In the genomic region with DNA sequence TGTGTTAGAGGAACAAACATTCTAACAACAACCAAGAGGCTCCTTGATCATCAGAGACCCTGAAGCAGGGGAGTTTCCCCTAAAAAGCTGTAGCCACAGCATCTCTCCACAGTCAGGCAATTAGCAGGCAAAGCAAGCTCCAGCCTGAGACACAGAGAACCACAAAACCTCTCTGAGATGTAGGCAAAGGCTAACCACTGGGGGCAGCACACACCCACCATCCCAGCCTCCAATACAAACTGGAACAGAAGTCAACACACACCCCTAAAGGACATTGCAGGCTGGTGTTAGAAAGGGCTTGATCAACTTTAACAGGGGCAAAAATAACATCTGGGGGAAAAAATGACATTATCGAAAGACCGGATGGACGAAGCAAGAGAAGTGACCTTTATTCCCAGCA, we compare ENCODE assay signal across 8 mouse cellular contexts. TPM values are rescaled to one million over a fixed set of nuclear protein-coding genes. Genes with fewer than 3 reads are reported as not detected.
DNase-seq lines count a peak whose midpoint lies in the region; ATAC-seq and TF ChIP-seq lines count a peak whose summit lies in the region.

No protein-coding gene starts in this region.

- intact Hi-C loops in heart, adult 2 months (cut with DNase I) = no loop called here

- TF ChIP-seq EP300 in heart, adult 2 months (IDR thresholded peaks at IDR 0.05; ENCODE audit: insufficient read depth, low read depth, low read length) = 0 out of 2 replicates have a peak, but pooled peaks have one; percentile 20

- H3K4me1 ChIP-seq in heart, adult 2 months (ENCODE audit: control insufficient read depth, insufficient read depth, low read length) = peaks cover 10% of the 10 kb centered on the region
- H3K4me1 ChIP-seq in midbrain, embryonic 11.5 days (ENCODE audit: control insufficient read depth, insufficient read depth, low read length) = no peaks in the 10 kb centered on the region

- peaks cover 2% of the 10 kb centered on the region; the same call in 1 of the 2 replicates for H3K36me3 ChIP-seq in heart, adult 2 months (ENCODE audit: control insufficient read depth, insufficient read depth, low read length)
- no peaks in the 10 kb centered on the region for H3K36me3 ChIP-seq in midbrain, embryonic 11.5 days (ENCODE audit: control insufficient read depth, insufficient read depth, low read length)

- ATAC-seq in midbrain, embryonic 11.5 days (ENCODE audit: low FRiP score) = peak; percentile 45; the same call in 1 of the 2 replicates

- 33% methylated on average over 3 of the region's 3 CpGs for WGBS in heart, adult 2 months
- WGBS in midbrain, embryonic 11.5 days = 57% methylated on average over 3 of the region's 3 CpGs

- H3K9ac ChIP-seq in heart, adult 2 months (ENCODE audit: low read depth, low read length) = no peak overlapping the region
- H3K9ac ChIP-seq in midbrain, embryonic 11.5 days (ENCODE audit: low read length) = no peak overlapping the region

- TF ChIP-seq POLR2A in heart, adult 2 months (IDR thresholded peaks at IDR 0.05; ENCODE audit: insufficient read depth, low read depth, low read length) = no peak

- H3K27me3 ChIP-seq in heart, adult 2 months (ENCODE audit: control insufficient read depth, insufficient read depth, low read length) = no peaks in the 10 kb centered on the region
- no peaks in the 10 kb centered on the region for H3K27me3 ChIP-seq in midbrain, embryonic 11.5 days (ENCODE audit: control insufficient read depth, insufficient read depth, low read length)

- no peak overlapping the region for H3K27ac ChIP-seq in heart, adult 2 months
- no peak overlapping the region for H3K27ac ChIP-seq in midbrain, embryonic 11.5 days (ENCODE audit: low read depth, low read length)

- no peaks in the 10 kb centered on the region for H3K9me3 ChIP-seq in midbrain, embryonic 11.5 days (ENCODE audit: control insufficient read depth, low read length)

- no peak overlapping the region for H3K4me2 ChIP-seq in midbrain, embryonic 11.5 days

- peak; percentile 72 for TF ChIP-seq CTCF in heart, adult 2 months (IDR thresholded peaks at IDR 0.05)

- no peak overlapping the region for H3K4me3 ChIP-seq in heart, adult 2 months
- H3K4me3 ChIP-seq in midbrain, embryonic 11.5 days (ENCODE audit: low read depth, low read length) = no peak overlapping the region

- DNase-seq in heart, adult 2 months = no peak
- no peak for DNase-seq in heart, adult 9 months (ENCODE audit: low spot score in 2 of 2)
- DNase-seq in 416B (ENCODE audit: low read depth) = peak; percentile 63
- DNase-seq in ZHBTc4 (ENCODE audit: low read depth, low spot score) = peak; percentile 76
- peak; percentile 23 for DNase-seq in induced T-regulatory cell, adult 2 months (ENCODE audit: low read depth)
- DNase-seq in midbrain, embryonic 11.5 days (ENCODE audit: low spot score, missing footprints) = peak; percentile 88
- DNase-seq in urinary bladder, postnatal 14 days (ENCODE audit: low spot score) = no peak
- DNase-seq in heart, adult 18-20 months = no peak

- H3K79me2 ChIP-seq in heart, adult 2 months (replicated peaks; ENCODE audit: control insufficient read depth, insufficient read depth, low read length) = peaks cover 6% of the 10 kb centered on the region; the same call in 1 of the 2 replicates

RNA-seq across cellular contexts. Expression of a gene that starts 20.1 kb away (rescaled TPM):
- total RNA-seq in heart, adult 2 months (2021) = 10 to 100 TPM; 26.9 to 30.1 TPM
- polyA plus RNA-seq in heart, adult 2 months (2012; rRNA removed) = 23.1 and 29.1 TPM in 2 replicates
- polyA plus RNA-seq in midbrain, embryonic 11.5 days (2014; fragmentation: Nextera tagmentation; extraction: Ambion mirVana) = 73.7 and 75.2 TPM in 2 replicates
- 10 to 100 TPM; 25.0 to 27.9 TPM for total RNA-seq in heart, adult 18-20 months (2021)

RNA-seq across cellular contexts. Expression of a gene that starts 41.5 kb away (rescaled TPM):
- total RNA-seq in heart, adult 2 months (2021) = 10 to 100 TPM; 14.8 to 15.8 TPM
- 14.2 and 15.1 TPM in 2 replicates for polyA plus RNA-seq in heart, adult 2 months (2012; rRNA removed)
- polyA plus RNA-seq in midbrain, embryonic 11.5 days (2014; fragmentation: Nextera tagmentation; extraction: Ambion mirVana) = 22.2 and 23.6 TPM in 2 replicates
- 10 to 100 TPM; 13.5 to 15.6 TPM for total RNA-seq in heart, adult 18-20 months (2021)

Comparison
In these comparisons a context has a peak if more than half of its experiments do, and no peak if none do; other contexts are left out.
1. DNase-seq: peak in 416B (single experiment), ZHBTc4 (single experiment), induced T-regulatory cell, adult 2 months (single experiment) and midbrain, embryonic 11.5 days (single experiment); none in heart, adult 2 months (0 of 2), heart, adult 9 months (0 of 2), urinary bladder, postnatal 14 days (single experiment) and heart, adult 18-20 months (0 of 2).